Mouse (Mus musculus): Measurements from ENCODE around the gene Tldc1.

- no peak for TF ChIP-seq CTCF (IDR thresholded peaks at IDR 0.05; ENCODE audit: low read depth)
- TF ChIP-seq EP300 (IDR thresholded peaks at IDR 0.05; ENCODE audit: low read depth), result no peak
Observed at GRCm38 (mm10) chr8:119809620-119810019, 31.4 kb upstream of the Tldc1 start.

Measured in liver, embryonic 14.5 days (tissue).